Mouse (Mus musculus): ENCODE measurements at regions not wholly inside any gene's neighbourhood (a gene's known extent, or its start where the extent isn't known, plus 50 kb on each side); places are given as distances from the start of the nearest gene placed in this dataset.

- TF ChIP-seq CTCF (IDR thresholded peaks at IDR 0.05 in 2 of 3, conservative IDR thresholded peaks at IDR 0.05 in 1 of 3; ENCODE audit: control insufficient read depth in 1 of 3, insufficient read depth in 1 of 3, low read depth in 2 of 3, low read length in 3 of 3, poor library complexity in 1 of 3, severe bottlenecking in 1 of 3) (no peak), CHD1 (IDR thresholded peaks at IDR 0.05; ENCODE audit: low read depth, low read length) (no peak), TAL1 (IDR thresholded peaks at IDR 0.05; ENCODE audit: low read length) (no peak), EP300 (IDR thresholded peaks at IDR 0.05; ENCODE audit: low read depth in 1 of 2, low read length in 2 of 2) (no peak), POLR2A (IDR thresholded peaks at IDR 0.05; ENCODE audit: control insufficient read depth in 1 of 2, insufficient read depth in 1 of 2, low read depth in 1 of 2, low read length in 2 of 2, poor library complexity in 1 of 2) (no peak), ELF1 (IDR thresholded peaks at IDR 0.05; ENCODE audit: low read depth, low read length) (no peak), BHLHE40 (IDR thresholded peaks at IDR 0.05; ENCODE audit: borderline replicate concordance, low read depth, low read length) (no peak), MAX (IDR thresholded peaks at IDR 0.05; ENCODE audit: low read length) (no peak), ZC3H11A (IDR thresholded peaks at IDR 0.05; ENCODE audit: low read depth, low read length) (no peak), NELFE (IDR thresholded peaks at IDR 0.05; ENCODE audit: low read depth, low read length) (no peak), TBP (IDR thresholded peaks at IDR 0.05; ENCODE audit: low read depth, low read length) (no peak), MEF2A (IDR thresholded peaks at IDR 0.05; ENCODE audit: extremely low read depth, insufficient replicate concordance, low read depth, low read length, poor library complexity, severe bottlenecking) (no peak), CHD2 (IDR thresholded peaks at IDR 0.05; ENCODE audit: low read length) (no peak)
These were observed 290.9 kb upstream of the Ift57 start for GRCm38 (mm10) chr16:49407956-49408795.

Measured in MEL (cell line).